Comparison of ENCODE assay signal across 15 mouse cellular contexts in the genomic region with DNA sequence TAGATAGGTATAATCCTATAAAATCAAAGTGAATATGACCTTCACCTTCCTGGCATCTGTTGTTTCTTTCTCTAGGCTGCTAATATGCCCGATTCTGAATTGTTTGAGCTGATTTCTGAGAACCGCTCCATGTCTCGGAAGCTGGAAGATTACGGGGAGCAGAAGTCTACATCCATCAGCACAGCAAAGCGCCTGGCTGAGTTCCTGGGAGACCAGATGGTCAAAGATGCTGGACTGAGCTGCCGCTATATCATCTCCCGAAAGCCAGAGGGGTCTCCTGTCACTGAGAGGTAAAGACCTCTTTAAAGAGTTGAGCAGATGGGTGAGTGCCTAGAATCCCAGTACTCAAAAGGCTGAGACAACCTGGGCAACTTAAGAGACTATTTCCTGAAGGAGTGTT. TPM values are rescaled to one million over a fixed set of nuclear protein-coding genes. Genes with fewer than 3 reads are reported as not detected.
"Had no signal": no experiment of that assay in that cellular context is flagged by ENCODE, and none has a peak within 500 bp of the region (broad histone marks: within the 10 kb centered on the region; RNA-seq: fewer than 3 reads in every experiment).

No protein-coding gene starts in this region.

- ATAC-seq: liver, postnatal 0 days; lung, postnatal 0 days; midbrain, embryonic 15.5 days had no signal

- DNase-seq: kidney, adult 8-10 months; kidney, postnatal 10 days; kidney, postnatal 36 days; liver, postnatal 0 days; lung, embryonic 14.5 days; thymus, adult 2 months; thymus, postnatal 14 days; thymus, postnatal 4 days had no signal

RNA-seq across cellular contexts. Expression of a gene that starts 34.2 kb away (rescaled TPM):
- total RNA-seq: left cerebral cortex, postnatal 36 days had no signal

RNA-seq across cellular contexts. Expression of a gene that starts 35.7 kb away (rescaled TPM):
- total RNA-seq: layer of hippocampus, adult 8-10 months; layer of hippocampus, postnatal 25 days; left cerebral cortex, adult 18-20 months; left cerebral cortex, postnatal 36 days; megakaryocyte, adult 5-6 weeks had no signal
